Mouse (Mus musculus) cerebellum, adult 11 months (tissue): ENCODE results near the gene Arpp21.

ENCODE experiments used
- DNase-seq: peaks from one replicate; pipeline ENCODE4 v3.0.0; 2022

Arpp21 gene

GRCm38 (mm10) chr9:112235696-112236397, at the start of gene Arpp21:
Arpp21 (minus strand) TSS chr9:112235938.
- no peak for DNase-seq

DNA sequence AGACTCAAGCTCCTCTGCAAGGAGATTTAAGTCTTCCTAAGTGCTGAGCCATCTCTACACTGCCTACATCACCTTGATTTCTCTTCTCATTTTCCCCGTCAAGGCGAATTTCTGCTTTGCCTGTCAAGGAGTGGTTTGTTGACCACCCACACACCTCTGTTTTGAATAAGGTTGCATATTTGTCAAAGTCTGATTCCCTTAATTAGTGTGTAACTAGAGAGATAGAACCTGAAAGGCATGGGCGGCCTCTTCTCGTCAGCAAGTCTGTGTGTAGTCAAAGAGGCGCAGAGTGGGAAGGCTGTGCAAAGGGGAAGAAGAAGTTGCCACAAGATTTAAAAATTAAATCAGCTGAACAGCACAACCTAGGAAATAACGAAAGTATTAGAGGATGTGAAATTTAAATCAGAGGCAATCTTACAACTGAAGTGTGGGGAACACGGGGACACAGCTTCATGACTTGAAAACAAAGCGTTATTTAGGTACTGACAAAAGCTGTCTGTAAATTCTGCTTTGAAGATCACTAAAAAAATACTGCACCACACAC, 36.8 kb upstream of the Arpp21 start:
- DNase-seq: no peak

GRCm38 (mm10) chr9:112264982-112265641, 29.4 kb upstream of the Arpp21 start:
- DNase-seq: no peak

DNA sequence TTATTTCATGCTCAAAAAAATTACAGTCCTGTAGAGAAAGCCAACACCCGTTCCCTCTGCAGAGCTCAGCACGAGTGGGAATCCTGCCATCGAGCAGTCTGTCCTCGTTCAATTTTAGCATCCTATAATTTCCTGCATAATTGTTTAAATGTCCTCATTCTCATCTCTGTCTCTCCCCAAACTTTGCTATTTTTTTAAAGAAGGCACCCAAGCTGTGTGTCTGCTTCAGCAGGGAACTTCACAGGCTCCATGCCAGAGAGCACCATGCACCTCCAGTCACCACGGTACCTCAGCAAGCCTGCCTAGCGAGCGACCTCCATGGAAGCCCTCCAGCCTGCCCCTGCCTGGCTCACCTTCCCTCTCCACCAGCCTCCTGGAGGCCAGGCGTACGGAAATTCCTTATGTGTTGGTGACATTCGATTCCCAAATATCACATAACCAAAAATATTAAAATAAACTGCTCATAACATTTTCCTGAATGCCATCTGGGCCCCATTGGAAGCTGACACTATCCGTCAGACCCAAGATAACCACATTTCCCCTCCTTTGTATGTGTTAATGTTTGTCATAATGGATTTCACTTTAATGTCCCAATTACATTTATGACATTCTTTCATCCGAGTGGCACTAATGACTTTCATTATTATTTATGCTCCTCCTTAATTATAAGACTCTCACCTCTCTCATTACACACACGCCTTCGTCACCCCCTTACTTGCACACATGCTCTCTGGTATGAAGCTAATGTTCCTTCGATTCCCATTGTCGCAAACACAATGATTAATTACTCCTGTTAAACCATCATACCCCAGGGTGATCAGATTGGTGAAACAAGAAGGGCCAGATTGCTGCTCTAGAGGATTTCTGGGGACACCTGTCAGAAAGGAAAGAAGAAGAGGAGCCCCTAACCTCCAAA, 26.5 kb upstream of the Arpp21 start:
- peak; percentile 78 for DNase-seq

GRCm38 (mm10) chr9:112261556-112261955, 25.8 kb upstream of the Arpp21 start:
- DNase-seq: no peak

GRCm38 (mm10) chr9:112260696-112261095, 25.0 kb upstream of the Arpp21 start:
- DNase-seq: peak; percentile 80

GRCm38 (mm10) chr9:112258560-112258959, 22.8 kb upstream of the Arpp21 start:
- DNase-seq: no peak

GRCm38 (mm10) chr9:112255971-112256370, 20.2 kb upstream of the Arpp21 start:
- no peak for DNase-seq

- no peak for DNase-seq
Measured at GRCm38 (mm10) chr9:112253730-112254129, 18.0 kb upstream of the Arpp21 start.

GRCm38 (mm10) chr9:112251857-112252256, 16.1 kb upstream of the Arpp21 start:
- DNase-seq: no peak

GRCm38 (mm10) chr9:112251339-112251738, 15.6 kb upstream of the Arpp21 start:
- no peak for DNase-seq

- DNase-seq: no peak
Measured at GRCm38 (mm10) chr9:112249753-112250152, 14.0 kb upstream of the Arpp21 start.

DNA sequence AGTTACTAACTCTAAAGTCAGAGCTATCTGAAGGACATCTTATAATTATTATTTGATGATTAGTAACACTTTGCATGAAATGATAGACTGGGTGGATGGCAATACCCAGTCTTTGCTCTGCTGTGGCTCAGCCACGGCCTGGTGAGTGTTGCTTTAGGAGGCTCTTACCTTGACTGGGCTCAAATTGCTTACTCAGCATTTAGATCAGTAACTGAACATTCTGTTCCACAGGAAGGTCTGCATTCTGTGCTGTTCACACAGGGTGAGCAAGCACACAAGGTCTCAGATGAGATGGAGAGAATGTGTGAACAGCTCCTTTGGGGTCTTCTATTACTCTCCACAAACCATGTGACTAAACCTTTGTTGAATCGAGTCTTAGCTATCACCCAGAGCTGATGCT, 11.4 kb upstream of the Arpp21 start:
- DNase-seq: no peak

DNA sequence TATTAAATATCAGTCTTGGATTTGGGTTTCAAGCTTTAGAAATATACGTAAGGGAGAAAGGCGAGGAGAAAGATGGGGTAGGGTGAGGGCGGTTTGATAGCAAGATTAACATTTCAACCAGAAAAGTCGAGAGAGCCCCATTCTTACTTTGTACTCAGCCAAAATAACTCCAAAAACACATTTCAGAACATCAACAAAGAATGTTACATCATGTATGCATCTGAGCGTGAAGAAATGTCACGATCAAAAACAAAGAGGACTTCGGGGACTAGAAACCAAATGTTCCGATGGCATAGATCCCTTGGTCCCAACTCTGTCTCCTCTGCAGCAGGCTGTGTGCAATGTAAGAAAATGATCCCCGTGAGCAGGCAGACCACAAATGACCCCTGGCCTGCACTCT, 2.4 kb upstream of the Arpp21 start:
- no peak for DNase-seq

DNA sequence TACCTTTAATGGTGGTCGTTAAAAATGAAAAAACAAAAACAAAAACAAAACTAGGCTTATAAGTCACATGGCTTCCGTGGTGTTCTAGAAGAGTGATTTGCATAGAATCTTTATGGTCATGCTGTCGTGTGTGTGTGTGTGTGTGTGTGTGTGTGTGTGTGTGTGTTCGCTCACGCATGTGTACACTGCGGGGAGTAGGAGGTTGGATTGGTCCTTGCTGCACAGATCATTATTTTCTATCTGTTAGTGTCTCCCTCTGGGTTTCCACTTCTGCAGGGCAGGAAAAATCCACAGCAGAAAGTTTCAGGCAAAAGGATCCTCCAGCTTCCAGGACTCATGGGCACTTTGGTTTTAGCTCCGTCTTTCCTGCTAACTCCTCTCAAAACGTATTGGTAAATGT, 813 bp upstream of the Arpp21 start:
- no peak for DNase-seq

DNA sequence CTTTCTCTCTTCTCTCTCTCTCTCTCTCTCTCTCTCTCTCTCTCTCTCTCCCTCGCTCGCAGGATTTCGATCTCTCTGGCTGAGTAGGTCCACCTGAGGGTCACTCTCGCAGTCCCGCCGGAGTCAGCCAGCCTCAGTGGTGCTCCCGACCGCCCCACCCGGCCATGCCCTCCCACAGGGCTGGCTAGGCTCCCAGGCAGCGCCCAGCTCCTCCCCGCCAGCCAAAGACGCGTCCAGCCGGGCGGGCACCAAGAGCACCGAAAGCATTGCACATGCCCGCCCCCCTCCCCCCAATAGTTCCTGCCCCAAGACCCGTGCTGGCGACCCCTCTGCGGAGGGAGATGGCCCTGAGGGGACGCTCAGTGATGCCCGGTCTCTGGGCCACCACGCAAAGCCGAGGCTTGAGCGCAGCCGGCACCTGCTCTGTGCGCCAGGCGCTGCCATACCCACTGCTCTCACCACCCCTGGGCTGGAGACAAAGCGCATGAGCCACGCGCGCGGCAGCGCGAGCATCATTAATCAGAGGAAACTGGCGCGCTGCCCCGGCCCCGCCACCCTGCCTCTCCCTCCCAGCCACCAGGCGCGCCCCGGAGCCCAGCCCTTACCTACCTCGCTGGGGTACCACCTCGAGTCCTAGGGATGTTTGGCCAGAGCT, 570 bp downstream of the Arpp21 start:
- peak; percentile 90 for DNase-seq

GRCm38 (mm10) chr9:112234505-112235024, 1.2 kb downstream of the Arpp21 start:
- DNase-seq: peak; percentile 75

GRCm38 (mm10) chr9:112233822-112234504, 1.8 kb downstream of the Arpp21 start:
- no peak for DNase-seq

- no peak for DNase-seq
Measured at GRCm38 (mm10) chr9:112233378-112233777, 2.4 kb downstream of the Arpp21 start.

- DNase-seq: no peak
Measured at GRCm38 (mm10) chr9:112231935-112232575, 3.7 kb downstream of the Arpp21 start.

- no peak for DNase-seq
Measured at GRCm38 (mm10) chr9:112231383-112231782, 4.4 kb downstream of the Arpp21 start.
